Mouse (Mus musculus) CH12F3 (cell line): ENCODE results near the gene B3gat3.
"Not testable (repeated sequence)": the region's sequence is repeated elsewhere in the genome, so short reads cannot be mapped to it uniquely, and the experiment has no call there.

Experiments
- in situ Hi-C: fragments of 300-500 bp; cut with MboI; formaldehyde crosslinking; loops from 2 replicates; pipeline ENCODE4 v1.14.3; 2020; ENCODE audit warnings: low sequenced_read_pairs

Gene B3gat3

GRCm38 (mm10) chr19:8920073-8920736 is at the start of gene B3gat3:
B3gat3 (plus strand) TSS chr19:8920374.
- in situ Hi-C loops, result no loop called here

- in situ Hi-C loops, result not testable (repeated sequence)
These were observed 49.8 kb upstream of the B3gat3 start for GRCm38 (mm10) chr19:8870381-8870780.

- in situ Hi-C loops, result no loop called here
These were observed 49.3 kb upstream of the B3gat3 start for GRCm38 (mm10) chr19:8870838-8871237.

DNA sequence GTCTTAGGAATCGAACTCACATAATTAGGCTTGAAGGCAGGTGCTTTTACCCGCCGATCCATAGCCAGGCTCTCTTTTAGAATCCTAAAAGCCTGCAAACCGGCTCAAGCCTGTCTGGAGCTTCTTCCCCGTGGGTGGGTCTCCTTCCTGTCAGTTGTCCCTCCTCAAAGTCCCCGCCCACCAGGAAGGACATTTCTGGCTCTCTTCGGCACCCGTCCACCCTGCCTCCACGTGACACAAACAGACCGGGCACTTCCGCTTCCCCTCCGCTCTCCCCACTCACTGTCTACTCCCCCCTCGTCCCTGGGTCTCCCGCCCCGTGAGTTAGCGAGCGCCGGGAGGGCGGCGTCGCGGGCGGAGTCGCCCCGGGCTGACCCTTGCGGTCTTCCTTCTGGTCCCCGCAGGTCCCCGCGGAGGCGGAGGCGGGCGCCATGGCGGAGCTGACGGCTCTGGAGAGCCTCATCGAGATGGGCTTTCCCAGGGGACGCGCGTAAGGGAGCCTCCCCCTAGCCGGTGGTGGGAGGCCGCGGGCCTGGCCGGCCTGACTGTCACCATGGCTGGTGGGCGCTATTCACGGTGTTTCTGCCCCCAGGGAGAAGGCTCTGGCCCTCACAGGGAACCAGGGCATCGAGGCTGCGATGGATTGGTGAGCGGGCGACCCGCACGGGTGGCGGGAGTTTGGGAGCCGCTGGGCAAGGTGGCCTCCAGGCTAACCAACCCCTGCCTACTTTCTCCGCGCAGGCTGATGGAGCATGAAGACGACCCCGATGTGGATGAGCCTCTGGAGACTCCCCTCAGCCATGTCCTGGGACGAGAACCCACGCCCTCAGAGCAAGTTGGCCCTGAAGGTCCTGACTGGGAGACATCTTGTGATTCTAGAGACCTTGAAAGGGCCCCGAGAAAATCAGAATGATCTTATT is 48.6 kb upstream of the B3gat3 start, which contains the start of gene Ubxn1:
Ubxn1 (plus strand) TSS at position 230 of the 920 bp plus-strand sequence.
- in situ Hi-C loops, result no loop called here

DNA sequence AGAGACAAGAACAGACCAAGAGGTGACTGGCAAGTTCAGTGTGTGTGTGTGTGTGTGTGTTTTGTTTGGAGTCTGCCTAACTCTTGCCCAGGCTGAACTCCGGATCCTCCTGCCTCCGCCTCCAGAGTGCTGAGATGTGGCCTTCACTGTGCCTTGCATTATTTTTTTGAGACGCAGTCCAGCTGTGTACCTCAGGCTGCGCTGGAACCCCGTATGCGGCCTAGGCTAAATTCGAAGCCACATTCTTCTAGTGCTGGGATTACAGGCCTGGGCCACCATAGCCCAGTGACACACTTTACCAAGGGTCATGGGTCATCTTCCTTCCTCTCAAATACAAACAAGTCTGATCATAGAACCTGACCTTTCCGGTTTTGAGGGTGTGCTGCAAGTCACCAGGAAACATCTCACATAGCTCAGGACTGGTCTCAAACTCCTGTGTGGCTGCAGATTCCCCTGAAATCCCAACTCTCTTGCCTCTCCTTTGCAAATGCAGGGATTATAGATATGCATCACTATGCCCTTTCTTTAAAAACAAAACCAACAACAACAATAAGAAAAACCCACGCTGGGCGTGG is 47.8 kb upstream of the B3gat3 start:
- in situ Hi-C loops, result no loop called here

- in situ Hi-C loops, result no loop called here
These were observed 45.1 kb upstream of the B3gat3 start for GRCm38 (mm10) chr19:8875031-8875430.

GRCm38 (mm10) chr19:8880311-8881033 is 39.7 kb upstream of the B3gat3 start, which contains the start of gene Uqcc3:
Uqcc3 (minus strand) TSS chr19:8880923.
- in situ Hi-C loops, result no loop called here

GRCm38 (mm10) chr19:8881034-8881392 is 39.2 kb upstream of the B3gat3 start:
- in situ Hi-C loops, result no loop called here

GRCm38 (mm10) chr19:8883616-8884015 is 36.6 kb upstream of the B3gat3 start, which contains the start of the genes Lbhd1 and Gm49403:
Lbhd1 (plus strand) TSS chr19:8883732.
Gm49403 (plus strand) TSS chr19:8883930.
- in situ Hi-C loops, result no loop called here

DNA sequence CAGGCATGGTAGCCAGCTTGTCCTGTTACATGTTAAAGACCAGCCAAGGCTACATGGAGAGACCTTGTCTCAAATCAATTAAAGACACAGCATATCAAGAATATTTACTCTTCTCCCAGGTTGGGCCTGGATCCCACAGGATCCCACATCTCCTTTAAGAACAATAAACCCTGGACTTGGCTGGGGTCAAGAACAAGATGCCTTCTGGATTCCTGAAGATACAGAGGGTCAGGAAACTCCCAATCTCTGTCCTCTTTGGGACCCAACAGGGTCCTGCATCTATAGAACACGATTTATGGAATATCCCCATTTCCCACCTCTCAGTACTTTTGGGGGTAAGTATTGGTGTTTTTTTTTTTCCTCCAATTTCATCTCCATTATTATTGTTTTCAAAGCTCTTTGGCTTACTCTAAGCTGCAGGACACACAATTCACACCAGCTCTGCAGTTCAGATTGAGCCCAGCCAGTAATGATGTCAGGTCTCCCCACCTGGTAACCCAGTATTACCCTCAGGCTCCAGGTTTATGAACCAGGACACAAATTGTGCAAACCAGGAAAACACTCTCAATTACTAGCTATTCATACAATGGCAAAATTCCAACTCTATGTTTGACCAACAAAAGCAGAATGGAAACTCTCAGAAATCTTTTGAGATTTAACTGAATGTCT is 33.1 kb upstream of the B3gat3 start:
- in situ Hi-C loops, result no loop called here

DNA sequence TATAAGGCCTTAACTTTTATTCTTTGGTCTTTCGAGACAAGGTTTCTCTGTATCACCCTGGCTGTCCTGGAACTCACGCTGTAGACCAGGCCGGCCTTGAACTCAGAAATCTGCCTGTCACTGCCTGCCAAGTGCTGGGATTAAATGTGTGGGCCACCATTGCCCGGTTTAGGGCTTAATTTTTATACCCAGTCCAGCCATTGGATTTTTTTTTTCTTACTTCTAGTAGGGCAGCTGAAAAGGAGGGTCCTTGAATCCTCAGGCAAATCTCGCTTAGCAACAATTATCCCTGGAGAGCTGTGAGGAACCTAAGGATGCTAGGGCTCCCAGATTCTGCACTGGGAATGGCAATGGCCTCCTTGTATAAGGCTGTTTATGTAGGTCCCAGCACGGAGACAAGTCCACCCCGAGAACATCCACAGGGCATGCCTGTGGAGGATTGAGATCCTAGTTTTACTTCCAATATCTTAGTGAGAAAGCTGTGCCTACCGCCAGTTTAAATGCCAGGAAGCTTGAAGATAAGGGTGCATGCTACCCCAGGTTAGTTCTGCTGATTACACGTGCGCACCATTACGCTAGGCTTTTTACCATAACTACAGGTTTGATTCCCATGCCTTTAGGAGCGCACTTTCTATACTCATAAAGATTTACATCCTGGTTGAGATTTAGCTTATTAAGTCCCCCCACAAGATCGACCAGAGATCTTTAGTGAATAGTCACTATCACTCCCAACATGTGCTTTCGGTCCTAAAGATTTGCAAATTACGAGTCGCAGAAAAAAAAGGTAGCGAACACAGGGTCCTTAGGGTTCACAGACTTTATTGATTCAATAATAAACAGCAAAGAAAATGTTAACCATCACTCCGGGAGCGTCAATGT is 32.4 kb upstream of the B3gat3 start:
- in situ Hi-C loops, result no loop called here

DNA sequence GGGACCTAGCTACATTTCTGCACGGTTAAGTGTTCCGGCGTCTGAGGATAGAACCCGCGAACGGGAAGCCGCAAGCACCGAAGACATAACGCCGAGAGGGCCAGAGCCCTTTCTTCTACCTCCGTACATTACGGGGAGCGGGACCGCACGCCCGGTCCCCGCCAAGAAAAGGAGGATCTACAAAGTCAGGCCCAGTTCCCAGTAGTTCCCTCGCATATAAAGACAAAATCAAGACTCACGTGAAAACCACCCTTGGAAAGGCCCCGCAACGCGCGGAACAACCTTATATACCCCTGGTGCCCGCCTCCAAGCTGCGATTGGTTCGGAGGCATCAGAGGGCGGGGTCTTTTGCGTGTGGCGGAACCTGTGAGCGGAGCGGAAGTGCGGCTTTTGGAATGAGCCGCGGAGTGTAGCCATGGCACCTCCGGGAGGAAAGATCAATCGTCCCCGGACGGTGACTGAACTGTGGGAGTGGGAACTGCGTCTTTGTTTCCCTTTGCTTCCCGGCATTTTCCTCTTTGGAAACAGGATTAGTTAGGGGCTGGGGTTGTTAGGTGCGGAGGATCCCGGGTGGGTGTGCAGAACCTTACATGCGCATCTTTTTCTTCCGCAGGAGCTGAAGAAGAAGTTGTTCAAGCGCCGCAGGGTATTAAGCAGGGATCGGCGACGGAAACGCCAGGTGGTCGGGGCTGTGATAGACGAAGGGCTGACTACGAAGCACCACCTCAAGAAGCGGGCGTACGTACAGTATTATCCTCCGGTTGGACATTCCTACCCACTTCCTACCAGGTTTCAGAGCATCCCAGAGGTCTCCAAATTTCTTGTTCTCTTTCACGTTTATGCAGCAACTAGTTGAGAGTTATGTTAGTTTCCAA is 31.4 kb upstream of the B3gat3 start, which contains the start of the genes 1810009A15Rik and Gm49416:
1810009A15Rik (plus strand) TSS at position 343 of the 875 bp plus-strand sequence.
Gm49416 (plus strand) TSS at position 416 of the 875 bp plus-strand sequence.
- in situ Hi-C loops, result no loop called here

GRCm38 (mm10) chr19:8892829-8893766 is 27.1 kb upstream of the B3gat3 start, which contains the start of gene Ints5:
Ints5 (plus strand) TSS chr19:8893005.
- in situ Hi-C loops, result no loop called here

GRCm38 (mm10) chr19:8895397-8895960 is 24.7 kb upstream of the B3gat3 start:
- in situ Hi-C loops, result no loop called here

DNA sequence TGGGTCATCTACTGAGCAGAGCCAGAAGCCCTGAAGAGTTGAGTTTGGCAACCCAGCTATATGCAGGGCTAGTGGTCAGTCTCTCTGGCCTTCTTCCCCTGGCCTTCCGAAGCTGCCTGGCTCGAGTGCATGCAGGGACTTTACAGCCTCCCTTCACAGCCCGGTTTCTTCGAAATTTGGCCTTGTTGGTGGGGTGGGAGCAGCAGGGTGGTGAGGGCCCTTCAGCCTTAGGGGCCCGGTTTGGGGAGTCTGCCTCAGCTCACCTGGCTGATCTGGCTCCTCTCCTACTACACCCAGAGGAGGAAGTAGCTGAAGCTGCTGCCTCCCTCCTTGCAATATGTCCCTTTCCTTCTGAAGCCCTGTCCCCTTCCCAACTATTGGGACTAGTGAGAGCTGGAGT is 23.9 kb upstream of the B3gat3 start:
- in situ Hi-C loops, result not testable (repeated sequence)

DNA sequence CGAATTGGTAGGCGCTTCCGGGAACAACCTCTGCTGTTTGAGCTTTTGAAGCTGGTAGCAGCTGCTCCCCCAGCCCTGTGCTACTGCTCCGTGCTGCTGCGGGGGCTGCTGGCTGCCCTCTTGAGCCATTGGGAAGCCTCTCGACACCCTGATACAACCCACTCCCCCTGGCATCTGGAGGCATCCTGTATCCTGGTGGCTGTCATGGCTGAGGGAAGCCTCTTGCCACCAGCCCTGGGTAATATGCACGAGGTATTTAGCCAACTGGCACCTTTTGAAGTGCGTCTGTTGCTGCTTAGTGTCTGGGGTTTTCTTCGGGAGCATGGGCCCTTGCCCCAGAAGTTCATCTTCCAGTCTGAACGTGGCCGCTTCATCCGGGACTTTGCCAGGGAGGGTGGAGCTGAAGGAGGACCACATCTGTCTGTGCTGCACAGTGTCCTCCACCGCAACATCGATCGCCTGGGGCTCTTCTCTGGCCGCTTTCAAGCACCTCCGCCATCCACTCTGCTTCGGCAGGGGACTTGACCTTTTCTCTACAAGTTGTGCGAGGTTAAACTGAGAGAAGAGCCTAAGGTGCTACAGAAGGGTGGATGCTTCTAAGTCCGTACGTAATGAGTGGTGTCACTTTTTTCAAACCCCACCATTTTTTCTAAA is 22.8 kb upstream of the B3gat3 start:
- in situ Hi-C loops, result not testable (repeated sequence)
